In genomic region chr10:82858691-82859532, GRCm38 (mm10) we compare ENCODE assay signal across 8 mouse cellular contexts. TPM values are rescaled to one million over a fixed set of nuclear protein-coding genes. Genes with fewer than 3 reads are reported as not detected.
DNase-seq lines count a peak whose midpoint lies in the region; ATAC-seq and TF ChIP-seq lines count a peak whose summit lies in the region.

No protein-coding gene starts in this region.

- DNase-seq in Patski (ENCODE audit: low read depth, low spot score): peak; percentile 60
- DNase-seq in cerebellum, postnatal 14 days: peak; percentile 92 to 94
- peak; percentile 87 to 89 for DNase-seq in frontal cortex, postnatal 14 days (ENCODE audit: low spot score in 2 of 2)
- peak; percentile 85 for DNase-seq in hindbrain, embryonic 14.5 days (ENCODE audit: low spot score)
- DNase-seq in layer of hippocampus, postnatal 36 days: peak; percentile 89 to 90
- DNase-seq in lung, postnatal 36 days: peak; percentile 95
- peak; percentile 92 for DNase-seq in retina, postnatal 1 day
- peak; percentile 88 to 90 for DNase-seq in urinary bladder, adult 18-20 months (ENCODE audit: low spot score in 2 of 2)

- no peak for TF ChIP-seq CTCF in Patski (IDR thresholded peaks at IDR 0.05)

- H3K27me3 ChIP-seq in Patski: no peaks in the 10 kb centered on the region
- H3K27me3 ChIP-seq in hindbrain, embryonic 14.5 days (ENCODE audit: control insufficient read depth, insufficient read depth, low read length): no peaks in the 10 kb centered on the region

- 1% methylated on average over 49 of the region's 49 CpGs for WGBS in hindbrain, embryonic 14.5 days

- no peaks in the 10 kb centered on the region for H3K9me3 ChIP-seq in hindbrain, embryonic 14.5 days (ENCODE audit: control insufficient read depth, low read length)

- in situ Hi-C loops in Patski (cut with MboI; ENCODE audit: low pct_unique_long_range_greater_than_20kb): loop anchor here (5.0 kb wide), 1 partner anchor 47 kb away; no protein-coding TSS in a partner anchor

- H3K36me3 ChIP-seq in hindbrain, embryonic 14.5 days (replicated peaks; ENCODE audit: control insufficient read depth, insufficient read depth): peaks cover 4% of the 10 kb centered on the region

- CTCF ChIA-PET in Patski (lab: Charles Lee): interaction anchor here (0.7 to 4.2 kb wide), 11 partner anchors 9 to 109 kb away, joined by 3 to 15 read pairs (median 4); no protein-coding TSS in a partner anchor

- peak overlapping the region; percentile 87 for H3K4me2 ChIP-seq in hindbrain, embryonic 14.5 days (replicated peaks)

- peak overlapping the region; percentile 77 for H3K4me3 ChIP-seq in hindbrain, embryonic 14.5 days (replicated peaks; ENCODE audit: low read length)

- peak overlapping the region; percentile 93 for H3K9ac ChIP-seq in hindbrain, embryonic 14.5 days

- POLR2A ChIA-PET in Patski (lab: Charles Lee): interaction anchor here (0.7 to 2.6 kb wide), 3 partner anchors 8 to 99 kb away, joined by 3 to 17 read pairs (median 8); no protein-coding TSS in a partner anchor

- H3K27ac ChIP-seq in hindbrain, embryonic 14.5 days: peak overlapping the region; percentile 92

- H3K4me1 ChIP-seq in hindbrain, embryonic 14.5 days (replicated peaks; ENCODE audit: control insufficient read depth, insufficient read depth, low read length): peaks cover 27% of the 10 kb centered on the region

- ATAC-seq in Patski: peak; percentile 79
- peak; percentile 85 for ATAC-seq in hindbrain, embryonic 14.5 days (ENCODE audit: low FRiP score)

RNA-seq across cellular contexts. Expression of gene Eid3, which starts 7.5 kb away (rescaled TPM):
- 0.90 TPM for polyA plus RNA-seq in Patski (2021)
- polyA plus RNA-seq in hindbrain, embryonic 14.5 days (2014; fragmentation: Nextera tagmentation; extraction: Ambion mirVana): 0.88 TPM in 1 of 2 replicates, not detected in the other
- total RNA-seq in layer of hippocampus, postnatal 36 days (2021): 1 to 10 TPM; 1.5 to 1.9 TPM

RNA-seq across cellular contexts. Expression of gene Txnrd1, which starts 25.2 kb away (rescaled TPM):
- 124 TPM for polyA plus RNA-seq in Patski (2021)
- polyA plus RNA-seq in hindbrain, embryonic 14.5 days (2014; fragmentation: Nextera tagmentation; extraction: Ambion mirVana): 124 and 126 TPM in 2 replicates
- 10 to 100 TPM; 49.0 to 53.9 TPM for total RNA-seq in layer of hippocampus, postnatal 36 days (2021)

Comparison
In these comparisons a context has a peak if more than half of its experiments do, and no peak if none do; other contexts are left out.
1. Peak in every context shown above with its lines: DNase-seq, ATAC-seq, H3K4me3 ChIP-seq and H3K27ac ChIP-seq.